Mouse (Mus musculus) heart, adult 2 months (tissue): ENCODE measurements around the gene Chst5.

Experiments
- CTCF ChIP-seq: fragments of 200-600 bp; IDR thresholded peaks from 2 replicates; pipeline ENCODE4 v1.8.1; 2022; ENCODE audit warnings: antibody characterized with exemption, mild to moderate bottlenecking, moderate library complexity
- POLR2A ChIP-seq: fragments of 200-500 bp; IDR thresholded peaks from 2 replicates; pipeline ENCODE4 v1.6.1; 2011; ENCODE audit warnings: mild to moderate bottlenecking, low read depth, low read length, control low read depth; ENCODE audit not compliant: insufficient read depth

- TF ChIP-seq CTCF (no peak), POLR2A (no peak)
Measured at GRCm38 (mm10) chr8:111934201-111934600, 24.0 kb upstream of the Chst5 start.
